Mouse (Mus musculus) neural tube, embryonic 14.5 days (tissue): Measurements from ENCODE around the gene Pum1. TPM values are rescaled to one million over a fixed set of nuclear protein-coding genes. Genes with fewer than 3 reads are reported as not detected.

Source experiments
- ATAC-seq: fragments of 200-750 bp; cut with Nextera tagmentation; 2 replicates; pipeline ENCODE4 v1.8.0; 2017; ENCODE audit warnings: low read depth, mild to moderate bottlenecking, moderate TSS enrichment, moderate library complexity
- H3K27ac ChIP-seq: fragments of 300-500 bp; sonication (generic); 2 replicates; pipeline ENCODE4 v1.5.1; 2014; ENCODE audit warnings: low read depth, mild to moderate bottlenecking, control low read depth, low read length, moderate library complexity, mixed read lengths
- H3K27me3 ChIP-seq: fragments of 300-500 bp; sonication (generic); 2 replicates; pipeline ENCODE4 v1.6.1; 2014; ENCODE audit warnings: low read length; ENCODE audit not compliant: control insufficient read depth, insufficient read depth
- H3K36me3 ChIP-seq: fragments of 300-500 bp; sonication (generic); 2 replicates; pipeline ENCODE4 v1.6.1; 2014; ENCODE audit warnings: low read length, mixed read lengths; ENCODE audit not compliant: control insufficient read depth, insufficient read depth
- H3K4me1 ChIP-seq: fragments of 300-500 bp; sonication (generic); 2 replicates; pipeline ENCODE4 v1.6.1; 2014; ENCODE audit warnings: low read length; ENCODE audit not compliant: control insufficient read depth, insufficient read depth
- H3K4me2 ChIP-seq: fragments of 300-500 bp; sonication (generic); 2 replicates; pipeline ENCODE4 v1.6.1; 2014; ENCODE audit warnings: mild to moderate bottlenecking, low read depth, low read length, control low read depth
- H3K4me3 ChIP-seq: fragments of 300-500 bp; sonication (generic); 2 replicates; pipeline ENCODE4 v1.5.1; 2014; ENCODE audit warnings: low read depth, low read length, control low read depth, mixed read lengths
- H3K9ac ChIP-seq: fragments of 300-500 bp; sonication (generic); replicated peaks from 2 replicates; pipeline ENCODE4 v1.6.1; 2014; ENCODE audit warnings: low read depth, mild to moderate bottlenecking, control low read depth, low read length, mixed read lengths
- H3K9me3 ChIP-seq: fragments of 300-500 bp; sonication (generic); 2 replicates; pipeline ENCODE4 v1.6.1; 2016; ENCODE audit warnings: low read length; ENCODE audit not compliant: control insufficient read depth
- WGBS: fragments of 180-500 bp; shearing (Covaris S2); extraction: QIAGEN DNeasy Blood & Tissue Kit; methylation state at CpG from one replicate; pipeline ENCODE4 v1.1.7; 2014; 5-methylcytosine and 5-hydroxymethylcytosine counted together
- polyA plus RNA-seq: library from polyadenylated mRNA; unstranded; fragments of >200 nt; fragmentation: Nextera tagmentation; extraction: Ambion mirVana; gene quantifications from 2 replicates; pipeline ENCODE4 v1.2.1, GENCODE M21; 2014

The Pum1 gene
- polyA plus RNA-seq, 1 experiment from 2014 or later: 94.8 TPM

- Histone ChIP-seq H3K27me3 (no peaks in the 10 kb centered on the region), H3K27ac (no peak overlapping the region; the same call in 1 of the 2 replicates), H3K4me2 (no peak overlapping the region), H3K9me3 (no peaks in the 10 kb centered on the region), H3K36me3 (peaks cover 43% of the 10 kb centered on the region), H3K9ac (no peak overlapping the region), H3K4me3 (no peak overlapping the region), H3K4me1 (peaks cover 3% of the 10 kb centered on the region; the same call in 1 of the 2 replicates)
- ATAC-seq: no peak
- 95% methylated on average over 2 of the region's 2 CpGs for WGBS
Observed at GRCm38 (mm10) chr4:130759875-130760274, 96.8 kb downstream of the Pum1 start.

- no peak overlapping the region for H3K9ac ChIP-seq
- H3K4me3 ChIP-seq: no peak overlapping the region
- WGBS: 85% methylated on average over 5 of the region's 5 CpGs
- no peak overlapping the region for H3K4me2 ChIP-seq
- H3K27me3 ChIP-seq: no peaks in the 10 kb centered on the region
- no peak overlapping the region for H3K27ac ChIP-seq
- no peaks in the 10 kb centered on the region for H3K9me3 ChIP-seq
- peaks cover 52% of the 10 kb centered on the region for H3K36me3 ChIP-seq
- no peak for ATAC-seq
- H3K4me1 ChIP-seq: no peaks in the 10 kb centered on the region
Observed at GRCm38 (mm10) chr4:130761809-130762208, 98.7 kb downstream of the Pum1 start.

GRCm38 (mm10) chr4:130765399-130766160 is 102.5 kb downstream of the Pum1 start:
- no peaks in the 10 kb centered on the region for H3K9me3 ChIP-seq
- H3K4me1 ChIP-seq: no peaks in the 10 kb centered on the region
- no peaks in the 10 kb centered on the region for H3K27me3 ChIP-seq
- H3K36me3 ChIP-seq: peaks cover 57% of the 10 kb centered on the region
- H3K4me2 ChIP-seq: no peak overlapping the region
- no peak for ATAC-seq
- no peak overlapping the region for H3K27ac ChIP-seq
- H3K9ac ChIP-seq: no peak overlapping the region
- no peak overlapping the region for H3K4me3 ChIP-seq
- WGBS: 90% methylated on average over 7 of the region's 7 CpGs

GRCm38 (mm10) chr4:130766387-130766786 is 103.3 kb downstream of the Pum1 start:
- ATAC-seq: no peak
- no peaks in the 10 kb centered on the region for H3K9me3 ChIP-seq
- H3K36me3 ChIP-seq: peaks cover 59% of the 10 kb centered on the region
- H3K4me3 ChIP-seq: no peak overlapping the region
- H3K4me1 ChIP-seq: no peaks in the 10 kb centered on the region
- no peak overlapping the region for H3K4me2 ChIP-seq
- H3K27me3 ChIP-seq: no peaks in the 10 kb centered on the region
- WGBS: 100% methylated on average over 1 of the region's 2 CpGs
- no peak overlapping the region for H3K9ac ChIP-seq
- no peak overlapping the region for H3K27ac ChIP-seq

GRCm38 (mm10) chr4:130766926-130767325 is 103.8 kb downstream of the Pum1 start:
- Histone ChIP-seq H3K4me1 (no peaks in the 10 kb centered on the region), H3K9ac (no peak overlapping the region), H3K4me2 (no peak overlapping the region), H3K27me3 (no peaks in the 10 kb centered on the region), H3K36me3 (peaks cover 65% of the 10 kb centered on the region), H3K4me3 (no peak overlapping the region), H3K9me3 (no peaks in the 10 kb centered on the region), H3K27ac (no peak overlapping the region)
- 81% methylated on average over 4 of the region's 4 CpGs for WGBS
- no peak for ATAC-seq

GRCm38 (mm10) chr4:130773899-130774298 is 110.8 kb downstream of the Pum1 start:
- no peak for ATAC-seq
- H3K9me3 ChIP-seq: no peaks in the 10 kb centered on the region
- no peak overlapping the region for H3K27ac ChIP-seq
- no peaks in the 10 kb centered on the region for H3K4me1 ChIP-seq
- no peak overlapping the region for H3K4me3 ChIP-seq
- no peak overlapping the region for H3K4me2 ChIP-seq
- WGBS: 85% methylated on average over 4 of the region's 4 CpGs
- peaks cover 49% of the 10 kb centered on the region for H3K36me3 ChIP-seq
- H3K9ac ChIP-seq: no peak overlapping the region
- H3K27me3 ChIP-seq: no peaks in the 10 kb centered on the region

- Histone ChIP-seq H3K4me2 (no peak overlapping the region), H3K27ac (no peak overlapping the region), H3K4me1 (no peaks in the 10 kb centered on the region), H3K4me3 (no peak overlapping the region), H3K9me3 (no peaks in the 10 kb centered on the region), H3K9ac (no peak overlapping the region), H3K27me3 (no peaks in the 10 kb centered on the region), H3K36me3 (peaks cover 44% of the 10 kb centered on the region)
- WGBS: 93% methylated on average over 4 of the region's 4 CpGs
- no peak for ATAC-seq
Observed at GRCm38 (mm10) chr4:130774822-130775221, 111.7 kb downstream of the Pum1 start.

- H3K27ac ChIP-seq: no peak overlapping the region
- H3K9ac ChIP-seq: no peak overlapping the region
- no peak overlapping the region for H3K4me2 ChIP-seq
- H3K27me3 ChIP-seq: no peaks in the 10 kb centered on the region
- H3K36me3 ChIP-seq: peaks cover 38% of the 10 kb centered on the region
- no peak overlapping the region for H3K4me3 ChIP-seq
- no peak for ATAC-seq
- WGBS: 68% methylated on average over 10 of the region's 10 CpGs
- no peaks in the 10 kb centered on the region for H3K4me1 ChIP-seq
- no peaks in the 10 kb centered on the region for H3K9me3 ChIP-seq
Observed at GRCm38 (mm10) chr4:130777647-130778046, 114.5 kb downstream of the Pum1 start.

GRCm38 (mm10) chr4:130779037-130779436 is 115.9 kb downstream of the Pum1 start:
- Histone ChIP-seq H3K27ac (no peak overlapping the region), H3K9ac (no peak overlapping the region), H3K4me3 (no peak overlapping the region), H3K9me3 (no peaks in the 10 kb centered on the region), H3K4me1 (no peaks in the 10 kb centered on the region), H3K27me3 (no peaks in the 10 kb centered on the region), H3K36me3 (peaks cover 24% of the 10 kb centered on the region), H3K4me2 (no peak overlapping the region)
- WGBS: 79% methylated on average over 3 of the region's 3 CpGs
- ATAC-seq: no peak
